Mouse (Mus musculus) midbrain, embryonic 13.5 days (tissue): ENCODE data around the gene Pttg1ip. TPM values are rescaled to one million over a fixed set of nuclear protein-coding genes. Genes with fewer than 3 reads are reported as not detected.

Experiments
- ATAC-seq: fragments of 200-750 bp; cut with Nextera tagmentation; 2 replicates; pipeline ENCODE4 v1.8.0; 2017; ENCODE audit warnings: mild to moderate bottlenecking, moderate TSS enrichment, moderate library complexity
- H3K27ac ChIP-seq: fragments of 300-500 bp; sonication (generic); 2 replicates; pipeline ENCODE4 v1.5.1; 2015; ENCODE audit warnings: inconsistent platforms, mild to moderate bottlenecking, moderate library complexity
- H3K27me3 ChIP-seq: fragments of 300-500 bp; sonication (generic); 2 replicates; pipeline ENCODE4 v1.6.1; 2015; ENCODE audit warnings: mild to moderate bottlenecking, inconsistent platforms
- H3K36me3 ChIP-seq: fragments of 300-500 bp; sonication (generic); 2 replicates; pipeline ENCODE4 v1.6.1; 2015; ENCODE audit warnings: mild to moderate bottlenecking, inconsistent platforms
- H3K4me1 ChIP-seq: fragments of 300-500 bp; sonication (generic); replicated peaks from 2 replicates; pipeline ENCODE4 v1.6.1; 2015; ENCODE audit warnings: inconsistent platforms
- H3K4me2 ChIP-seq: fragments of 300-500 bp; sonication (generic); replicated peaks from 2 replicates; pipeline ENCODE4 v1.6.1; 2015; ENCODE audit warnings: moderate library complexity, mild to moderate bottlenecking, inconsistent platforms
- H3K4me3 ChIP-seq: fragments of 300-500 bp; sonication (generic); replicated peaks from 2 replicates; pipeline ENCODE4 v1.5.1; 2015; ENCODE audit warnings: mild to moderate bottlenecking, inconsistent platforms
- H3K9ac ChIP-seq: fragments of 300-500 bp; sonication (generic); replicated peaks from 2 replicates; pipeline ENCODE4 v1.6.1; 2015; ENCODE audit warnings: mild to moderate bottlenecking, inconsistent platforms
- H3K9me3 ChIP-seq: fragments of 300-500 bp; sonication (generic); 2 replicates; pipeline ENCODE4 v1.6.1; 2016; ENCODE audit warnings: mild to moderate bottlenecking, inconsistent platforms
- WGBS: fragments of 180-500 bp; shearing (Covaris S2); methylation state at CpG from one replicate; pipeline ENCODE4 v1.1.7; 2015; 5-methylcytosine and 5-hydroxymethylcytosine counted together
- polyA plus RNA-seq: library from polyadenylated mRNA; unstranded; fragments of >200 nt; fragmentation: Nextera tagmentation; extraction: Ambion mirVana; gene quantifications from 2 replicates; pipeline ENCODE4 v1.2.1, GENCODE M21; 2015

Pttg1ip gene
- polyA plus RNA-seq, 1 experiment from 2014 or later, result 59.0 TPM

- Histone ChIP-seq H3K4me3 (no peak overlapping the region), H3K27ac (no peak overlapping the region), H3K27me3 (no peaks in the 10 kb centered on the region), H3K9me3 (no peaks in the 10 kb centered on the region), H3K9ac (no peak overlapping the region), H3K4me1 (peaks cover 5% of the 10 kb centered on the region; the same call in 1 of the 2 replicates), H3K36me3 (no peaks in the 10 kb centered on the region), H3K4me2 (no peak overlapping the region)
- WGBS, result 64% methylated on average over 1 of the region's 1 CpGs
- no peak for ATAC-seq
Observed at GRCm38 (mm10) chr10:77573162-77573561, 8.4 kb upstream of the Pttg1ip start.

- no peak overlapping the region for H3K4me3 ChIP-seq
- H3K36me3 ChIP-seq, result no peaks in the 10 kb centered on the region
- H3K27ac ChIP-seq, result no peak overlapping the region
- ATAC-seq, result no peak
- peaks cover 21% of the 10 kb centered on the region for H3K4me1 ChIP-seq
- H3K4me2 ChIP-seq, result no peak overlapping the region
- H3K27me3 ChIP-seq, result no peaks in the 10 kb centered on the region
- H3K9me3 ChIP-seq, result no peaks in the 10 kb centered on the region
- 70% methylated on average over 10 of the region's 10 CpGs for WGBS
- H3K9ac ChIP-seq, result no peak overlapping the region
Observed at GRCm38 (mm10) chr10:77580027-77580920, 1.2 kb upstream of the Pttg1ip start.

GRCm38 (mm10) chr10:77581023-77581407 lies 505 bp upstream of the Pttg1ip start:
- no peaks in the 10 kb centered on the region for H3K36me3 ChIP-seq
- H3K4me2 ChIP-seq, result peak overlapping the region; percentile 85
- H3K9ac ChIP-seq, result peak overlapping the region; percentile 69
- H3K4me1 ChIP-seq, result peaks cover 21% of the 10 kb centered on the region
- H3K9me3 ChIP-seq, result no peaks in the 10 kb centered on the region
- peak overlapping the region; percentile 88 for H3K27ac ChIP-seq
- WGBS, result 9% methylated on average over 8 of the region's 8 CpGs
- H3K27me3 ChIP-seq, result no peaks in the 10 kb centered on the region
- peak; percentile 27; the same call in 1 of the 2 replicates for ATAC-seq
- H3K4me3 ChIP-seq, result peak overlapping the region; percentile 86

GRCm38 (mm10) chr10:77582285-77582618 lies 732 bp downstream of the Pttg1ip start:
- peak overlapping the region; percentile 92 for H3K9ac ChIP-seq
- peak overlapping the region; percentile 85 for H3K4me2 ChIP-seq
- peak overlapping the region; percentile 86 for H3K4me3 ChIP-seq
- 0 out of 2 replicates have a peak, but pooled peaks cover 2% of the 10 kb centered on the region for H3K36me3 ChIP-seq
- H3K27ac ChIP-seq, result peak overlapping the region; percentile 88; the same call in 1 of the 2 replicates
- no peaks in the 10 kb centered on the region for H3K9me3 ChIP-seq
- peaks cover 22% of the 10 kb centered on the region for H3K4me1 ChIP-seq
- H3K27me3 ChIP-seq, result no peaks in the 10 kb centered on the region
- 12% methylated on average over 8 of the region's 8 CpGs for WGBS
- ATAC-seq, result peak; percentile 8; the same call in 1 of the 2 replicates

- no peak overlapping the region for H3K27ac ChIP-seq
Observed at GRCm38 (mm10) chr10:77583795-77584422, 2.4 kb downstream of the Pttg1ip start.

GRCm38 (mm10) chr10:77586637-77587036 lies 5.1 kb downstream of the Pttg1ip start:
- Histone ChIP-seq H3K9me3 (no peaks in the 10 kb centered on the region), H3K9ac (no peak overlapping the region), H3K4me1 (peaks cover 37% of the 10 kb centered on the region), H3K4me3 (no peak overlapping the region), H3K36me3 (peaks cover 38% of the 10 kb centered on the region), H3K27me3 (no peaks in the 10 kb centered on the region), H3K27ac (no peak overlapping the region), H3K4me2 (no peak overlapping the region)
- WGBS, result 93% methylated on average over 3 of the region's 3 CpGs
- no peak for ATAC-seq

More at GRCm38 (mm10) chr10:77583795-77584422, 2.4 kb downstream of the Pttg1ip start:
- WGBS, result 86% methylated on average over 10 of the region's 10 CpGs
- no peak for ATAC-seq
- Histone ChIP-seq H3K27me3 (no peaks in the 10 kb centered on the region), H3K36me3 (peaks cover 17% of the 10 kb centered on the region), H3K4me2 (0 out of 2 replicates have a peak overlapping the region, but pooled peaks have one; percentile 1), H3K9me3 (no peaks in the 10 kb centered on the region), H3K9ac (no peak overlapping the region), H3K4me1 (peaks cover 27% of the 10 kb centered on the region), H3K4me3 (no peak overlapping the region)

GRCm38 (mm10) chr10:77587091-77587775 lies 5.7 kb downstream of the Pttg1ip start:
- H3K27me3 ChIP-seq, result no peaks in the 10 kb centered on the region
- no peak overlapping the region for H3K4me2 ChIP-seq
- H3K36me3 ChIP-seq, result peaks cover 44% of the 10 kb centered on the region
- WGBS, result 97% methylated on average over 6 of the region's 6 CpGs
- H3K9me3 ChIP-seq, result no peaks in the 10 kb centered on the region
- H3K4me1 ChIP-seq, result peaks cover 36% of the 10 kb centered on the region
- ATAC-seq, result no peak
- H3K9ac ChIP-seq, result no peak overlapping the region
- H3K4me3 ChIP-seq, result no peak overlapping the region
- no peak overlapping the region for H3K27ac ChIP-seq

GRCm38 (mm10) chr10:77588036-77588435 lies 6.5 kb downstream of the Pttg1ip start:
- Histone ChIP-seq H3K9ac (no peak overlapping the region), H3K4me3 (no peak overlapping the region), H3K36me3 (peaks cover 52% of the 10 kb centered on the region), H3K27me3 (no peaks in the 10 kb centered on the region), H3K9me3 (no peaks in the 10 kb centered on the region), H3K4me1 (peaks cover 28% of the 10 kb centered on the region), H3K27ac (no peak overlapping the region), H3K4me2 (no peak overlapping the region)
- no peak for ATAC-seq
- 93% methylated on average over 2 of the region's 2 CpGs for WGBS

GRCm38 (mm10) chr10:77589117-77589516 lies 7.6 kb downstream of the Pttg1ip start:
- WGBS, result 78% methylated on average over 7 of the region's 7 CpGs
- H3K4me3 ChIP-seq, result no peak overlapping the region
- peaks cover 63% of the 10 kb centered on the region for H3K36me3 ChIP-seq
- no peak overlapping the region for H3K9ac ChIP-seq
- no peak overlapping the region for H3K27ac ChIP-seq
- no peaks in the 10 kb centered on the region for H3K9me3 ChIP-seq
- H3K4me1 ChIP-seq, result peaks cover 17% of the 10 kb centered on the region
- no peak overlapping the region for H3K4me2 ChIP-seq
- ATAC-seq, result no peak
- no peaks in the 10 kb centered on the region for H3K27me3 ChIP-seq

GRCm38 (mm10) chr10:77589749-77590148 lies 8.2 kb downstream of the Pttg1ip start:
- H3K9me3 ChIP-seq, result no peaks in the 10 kb centered on the region
- H3K27ac ChIP-seq, result no peak overlapping the region
- no peak overlapping the region for H3K4me2 ChIP-seq
- no peak overlapping the region for H3K4me3 ChIP-seq
- no peaks in the 10 kb centered on the region for H3K27me3 ChIP-seq
- no peak overlapping the region for H3K9ac ChIP-seq
- ATAC-seq, result no peak
- peaks cover 69% of the 10 kb centered on the region for H3K36me3 ChIP-seq
- peaks cover 17% of the 10 kb centered on the region for H3K4me1 ChIP-seq
- WGBS, result 74% methylated on average over 8 of the region's 8 CpGs

GRCm38 (mm10) chr10:77590812-77591211 lies 9.3 kb downstream of the Pttg1ip start:
- peak; percentile 51; the same call in 1 of the 2 replicates for ATAC-seq
- 33% methylated on average over 6 of the region's 6 CpGs for WGBS
- Histone ChIP-seq H3K9ac (no peak overlapping the region), H3K4me2 (no peak overlapping the region), H3K27ac (no peak overlapping the region), H3K36me3 (peaks cover 80% of the 10 kb centered on the region), H3K9me3 (no peaks in the 10 kb centered on the region), H3K27me3 (no peaks in the 10 kb centered on the region), H3K4me1 (peaks cover 17% of the 10 kb centered on the region), H3K4me3 (no peak overlapping the region)

GRCm38 (mm10) chr10:77591546-77591945 lies 10.0 kb downstream of the Pttg1ip start:
- no peak overlapping the region for H3K9ac ChIP-seq
- no peak for ATAC-seq
- H3K4me3 ChIP-seq, result no peak overlapping the region
- peaks cover 86% of the 10 kb centered on the region for H3K36me3 ChIP-seq
- no peaks in the 10 kb centered on the region for H3K9me3 ChIP-seq
- H3K27me3 ChIP-seq, result no peaks in the 10 kb centered on the region
- no peak overlapping the region for H3K27ac ChIP-seq
- 84% methylated on average over 6 of the region's 6 CpGs for WGBS
- no peak overlapping the region for H3K4me2 ChIP-seq
- H3K4me1 ChIP-seq, result peaks cover 17% of the 10 kb centered on the region
